12 mouse cellular contexts compared by ENCODE assay signal in genomic region chr10:62862435-62862834, GRCm38 (mm10). TPM values are rescaled to one million over a fixed set of nuclear protein-coding genes. Genes with fewer than 3 reads are reported as not detected.
DNase-seq lines count a peak whose midpoint lies in the region; ATAC-seq and TF ChIP-seq lines count a peak whose summit lies in the region.
"Had no signal": no experiment of that assay in that cellular context is flagged by ENCODE, and none has a peak within 500 bp of the region (broad histone marks: within the 10 kb centered on the region; RNA-seq: fewer than 3 reads in every experiment).

No protein-coding gene starts in this region.

- no peak overlapping the region for H3K4me2 ChIP-seq in midbrain, embryonic 13.5 days (replicated peaks)
- H3K4me2 ChIP-seq: liver, embryonic 15.5 days had no signal

- no peak overlapping the region for H3K27ac ChIP-seq in layer of hippocampus, adult 2 months
- no peak overlapping the region for H3K27ac ChIP-seq in midbrain, embryonic 13.5 days
- H3K27ac ChIP-seq: heart, embryonic 15.5 days; liver, embryonic 15.5 days had no signal

- peaks cover 13% of the 10 kb centered on the region for H3K36me3 ChIP-seq in midbrain, embryonic 13.5 days
- H3K36me3 ChIP-seq: heart, embryonic 15.5 days; liver, embryonic 15.5 days had no signal

- H3K27me3 ChIP-seq in midbrain, embryonic 13.5 days = no peaks in the 10 kb centered on the region
- H3K27me3 ChIP-seq: heart, embryonic 15.5 days had no signal

- peaks cover 43% of the 10 kb centered on the region for H3K4me1 ChIP-seq in midbrain, embryonic 13.5 days (replicated peaks)

- H3K4me3 ChIP-seq in layer of hippocampus, adult 2 months = no peak overlapping the region
- no peak overlapping the region for H3K4me3 ChIP-seq in midbrain, embryonic 13.5 days (replicated peaks)
- H3K4me3 ChIP-seq: heart, embryonic 15.5 days; liver, embryonic 15.5 days had no signal

- TF ChIP-seq CTCF in layer of hippocampus, adult 2 months (conservative IDR thresholded peaks at IDR 0.05) = peak; percentile 63

- H3K9ac ChIP-seq in midbrain, embryonic 13.5 days (replicated peaks) = no peak overlapping the region
- H3K9ac ChIP-seq: heart, embryonic 15.5 days; liver, embryonic 15.5 days had no signal

- WGBS in midbrain, embryonic 13.5 days = 94% methylated on average over 1 of the region's 1 CpGs

- ATAC-seq in midbrain, embryonic 13.5 days = no peak

- DNase-seq in layer of hippocampus, adult 2 months (ENCODE audit: low spot score in 2 of 2) = no peak
- no peak for DNase-seq in layer of hippocampus, adult 9-11 months
- peak; percentile 61 for DNase-seq in 416B (ENCODE audit: low read depth)
- peak; percentile 50 to 54 for DNase-seq in B cell, adult 2 months
- DNase-seq in T-cell, adult 2 months (ENCODE audit: low spot score) = peak; percentile 52
- DNase-seq in right cerebral cortex, postnatal 10 days (ENCODE audit: low spot score in 2 of 2) = no peak
- DNase-seq: cerebellum, adult 11 months; kidney, adult 8-10 months; spleen, adult 18-20 months had no signal

- H3K9me3 ChIP-seq in midbrain, embryonic 13.5 days = no peaks in the 10 kb centered on the region
- H3K9me3 ChIP-seq: heart, embryonic 15.5 days; liver, embryonic 15.5 days had no signal

RNA-seq across cellular contexts. Expression of gene Tet1, which starts 46.4 kb away (rescaled TPM):
- total RNA-seq in layer of hippocampus, adult 2 months (2021) = 10 to 100 TPM; 16.2 TPM
- polyA plus RNA-seq in midbrain, embryonic 13.5 days (2015; fragmentation: Nextera tagmentation; extraction: Ambion mirVana) = 29.8 and 37.2 TPM in 2 replicates

RNA-seq across cellular contexts. Expression of gene Slc25a16, which starts 58.0 kb away (rescaled TPM):
- 10 to 100 TPM; 37.9 to 40.6 TPM for total RNA-seq in layer of hippocampus, adult 2 months (2021)
- polyA plus RNA-seq in midbrain, embryonic 13.5 days (2015; fragmentation: Nextera tagmentation; extraction: Ambion mirVana) = 11.6 and 14.0 TPM in 2 replicates

Comparison
In these comparisons a context has a peak if more than half of its experiments do, and no peak if none do; other contexts are left out.
1. DNase-seq: peak in 416B (single experiment), B cell, adult 2 months (2 of 2) and T-cell, adult 2 months (single experiment); none in layer of hippocampus, adult 2 months (0 of 2), layer of hippocampus, adult 9-11 months (single experiment) and right cerebral cortex, postnatal 10 days (0 of 2).